Mouse (Mus musculus) neutrophil, adult 65 days (primary cell): ENCODE measurements around the gene Nup214. TPM values are rescaled to one million over a fixed set of nuclear protein-coding genes. Genes with fewer than 3 reads are reported as not detected.

Source experiments
- total RNA-seq: library from RNA; stranded (reverse); gene quantifications from 2 replicates; pipeline ENCODE4 v1.2.4, GENCODE M21; 2023

The Nup214 gene
- total RNA-seq: 65.4 and 87.7 TPM in 2 replicates

DNA sequence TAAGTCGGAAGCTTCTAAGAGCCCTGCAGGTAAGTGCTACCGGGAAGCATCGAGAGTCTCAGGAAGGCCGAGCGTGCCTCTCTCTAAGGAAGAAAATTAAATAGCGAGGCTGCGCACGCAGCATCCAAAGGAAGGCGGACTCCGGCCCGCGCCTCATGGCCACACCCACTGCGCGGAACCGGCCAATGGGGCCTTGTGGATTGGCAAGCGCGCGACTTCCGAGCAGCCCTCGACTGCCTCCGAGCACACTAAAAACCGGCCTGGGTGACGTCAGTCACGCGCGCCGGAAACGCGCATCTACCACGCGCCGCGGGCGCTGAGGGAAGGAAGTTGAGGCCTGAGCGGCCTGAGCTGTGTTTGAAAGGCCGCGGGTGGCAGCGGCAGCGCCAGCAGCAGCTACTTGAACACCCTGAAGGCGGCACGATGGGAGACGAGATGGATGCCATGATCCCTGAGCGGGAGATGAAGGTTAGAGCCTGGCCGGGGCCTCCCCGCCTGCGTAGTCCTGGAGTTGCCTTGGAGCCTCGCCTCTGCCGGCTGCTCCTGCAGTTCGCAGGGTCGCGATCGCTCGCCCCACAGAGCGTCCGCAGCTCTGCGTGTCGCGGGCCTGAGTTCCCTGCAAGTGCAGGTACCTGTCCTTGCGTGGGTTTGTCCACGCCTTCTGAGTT is at the start of gene Nup214:
TSS of gene Nup214 (plus strand) at position 296 of the 668 bp plus-strand sequence.

DNA sequence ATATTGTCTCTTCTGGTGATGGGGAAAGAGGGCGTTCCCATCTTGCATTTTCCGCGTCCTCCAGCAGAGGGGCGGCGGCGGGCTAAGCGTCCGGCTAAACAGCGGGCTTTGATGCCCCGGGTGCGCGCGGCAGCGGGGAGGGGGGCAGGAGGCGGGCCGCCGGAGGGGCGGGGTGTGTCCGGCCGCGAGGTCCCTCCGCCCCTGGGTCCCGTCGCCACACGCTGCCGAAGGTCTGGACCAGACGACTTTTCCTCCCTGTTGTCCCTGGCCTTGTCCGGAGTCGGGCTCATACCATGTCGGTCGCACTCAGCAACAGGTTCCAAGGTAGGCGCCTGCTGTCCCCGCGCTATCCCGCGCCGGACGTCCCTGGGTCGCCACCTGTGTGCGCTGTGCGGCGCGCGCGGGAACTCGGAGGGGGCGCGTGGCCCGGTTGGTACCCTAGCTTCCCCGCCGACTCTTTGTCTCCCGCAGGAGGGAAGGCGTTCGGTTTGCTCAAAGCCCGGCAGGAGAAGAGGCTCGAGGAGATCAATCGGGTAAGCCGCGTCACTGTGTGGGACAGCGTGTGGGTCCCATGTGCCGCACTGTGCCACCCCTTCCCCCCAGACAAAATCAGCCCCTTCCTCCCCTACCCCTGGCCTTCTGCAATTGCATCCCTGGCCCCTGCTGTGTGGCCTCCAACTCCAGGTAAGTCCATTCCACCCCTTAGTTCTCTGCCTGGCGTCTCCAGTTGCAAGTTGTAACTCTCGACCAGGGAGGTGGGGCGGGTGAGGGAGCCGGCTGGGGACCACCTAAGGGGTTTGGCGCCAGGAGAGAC is 24.0 kb upstream of the Nup214 start, which contains the start of gene Aif1l:
TSS of gene Aif1l (plus strand) at position 82 of the 814 bp plus-strand sequence.

DNA sequence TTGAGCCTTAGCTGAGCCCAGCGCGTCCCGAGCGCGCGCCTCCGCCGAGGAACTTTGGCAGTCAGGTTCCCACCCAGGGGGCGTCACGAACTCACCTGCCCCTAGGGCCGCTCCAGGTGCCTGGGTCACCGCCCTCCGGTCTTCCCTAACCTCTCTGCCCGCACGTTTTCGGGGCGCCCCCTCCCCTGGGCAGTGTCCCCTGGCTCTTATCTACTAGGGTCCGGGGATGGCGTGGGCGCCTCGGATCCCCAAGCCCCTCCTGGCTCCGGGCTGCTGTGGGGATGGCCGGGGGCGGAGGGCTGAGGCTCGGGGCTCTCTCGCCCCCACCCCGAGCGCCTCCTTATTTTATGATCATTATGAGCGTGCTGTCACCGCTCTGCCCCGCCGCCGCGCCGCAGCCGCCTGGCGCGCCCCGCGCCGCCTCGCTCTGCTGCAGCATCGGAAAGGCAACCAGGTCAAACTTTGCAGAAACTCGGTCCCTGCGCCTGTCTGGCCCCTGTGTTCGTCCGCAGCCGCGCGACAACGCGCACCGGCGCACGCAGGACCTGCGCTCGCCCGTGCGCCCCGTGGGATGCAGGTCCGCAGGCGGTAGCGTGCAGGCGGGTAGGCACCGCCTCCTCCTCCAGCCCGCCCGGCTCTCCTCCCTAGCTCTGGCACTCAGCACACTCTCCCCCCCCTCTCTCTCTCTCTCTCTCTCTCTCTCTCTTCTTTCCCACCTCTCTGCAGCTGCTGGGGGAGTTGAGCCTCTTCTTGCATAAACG is 110.1 kb downstream of the Nup214 start, which contains the start of gene Fam78a:
TSS of gene Fam78a (minus strand) at position 747 of the 761 bp plus-strand sequence.

DNA sequence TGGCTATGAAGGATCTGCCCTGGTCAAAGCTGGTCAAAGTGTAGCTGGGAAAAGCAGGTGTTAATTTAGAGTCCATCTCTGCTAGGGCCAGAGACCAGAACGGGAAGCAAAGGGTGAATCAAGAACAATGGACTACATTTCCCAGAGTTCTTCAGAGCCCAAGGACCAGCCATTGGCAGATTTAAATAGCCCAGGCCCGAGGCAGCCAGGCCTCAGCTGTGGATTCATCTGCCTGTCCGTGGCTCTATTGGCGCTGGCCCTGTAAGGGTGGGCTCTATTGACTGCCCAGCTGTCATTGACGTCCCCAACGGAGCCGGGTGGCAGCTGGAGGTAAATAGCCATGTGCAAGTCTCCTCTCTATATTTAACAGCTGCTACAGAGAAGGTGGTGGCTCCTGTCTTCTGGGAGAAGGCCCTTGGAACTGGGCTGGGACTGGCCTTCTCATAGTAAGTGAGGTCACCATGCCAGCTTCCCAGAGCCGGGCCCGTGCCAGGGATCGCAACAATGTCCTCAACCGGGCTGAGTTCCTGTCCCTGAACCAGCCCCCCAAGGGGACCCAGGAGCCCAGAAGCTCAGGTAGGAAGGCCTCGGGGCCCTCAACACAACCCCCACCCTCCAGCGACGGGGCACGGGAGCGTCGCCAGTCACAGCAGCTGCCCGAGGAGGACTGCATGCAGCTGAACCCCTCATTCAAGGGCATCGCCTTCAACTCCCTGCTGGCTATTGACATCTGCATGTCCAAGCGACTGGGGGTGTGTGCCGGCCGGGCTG is 121.3 kb downstream of the Nup214 start, which contains the start of gene Plpp7:
TSS of gene Plpp7 (plus strand) at position 178 of the 771 bp plus-strand sequence.

Other genes with a start within 250 kb of the Nup214 start
- gene Qrfp, start 163.9 kb upstream of the Nup214 start, total RNA-seq: not detected in 2 replicates
- gene Fibcd1, start 128.4 kb upstream of the Nup214 start, total RNA-seq: not detected in 2 replicates
- gene Lamc3, start 87.1 kb upstream of the Nup214 start, total RNA-seq: not detected in 2 replicates
- gene Aif1l, start 24.3 kb upstream of the Nup214 start, total RNA-seq: not detected in 2 replicates
- 5.7 and 8.0 TPM in 2 replicates for gene Fam78a, start 110.4 kb downstream of the Nup214 start, total RNA-seq
- not detected in 2 replicates for gene Plpp7, start 121.1 kb downstream of the Nup214 start, total RNA-seq
- 29.1 and 36.1 TPM in 2 replicates for gene Prrc2b, start 176.6 kb downstream of the Nup214 start, total RNA-seq